Mouse (Mus musculus): ENCODE measurements at regions not wholly inside any gene's neighbourhood (a gene's known extent, or its start where the extent isn't known, plus 50 kb on each side); places are given as distances from the start of the nearest gene placed in this dataset.

GRCm38 (mm10) chr17:45815341-45815740 lies 81.7 kb upstream of the 1600014C23Rik start:
- no peak for TF ChIP-seq CTCF (conservative IDR thresholded peaks at IDR 0.05 in 1 of 2, IDR thresholded peaks at IDR 0.05 in 1 of 2; ENCODE audit: low read depth in 2 of 2, low read length in 2 of 2)
- TF ChIP-seq MYC (IDR thresholded peaks at IDR 0.05; ENCODE audit: low read depth, low read length), result no peak
- no peak for TF ChIP-seq TCF12 (IDR thresholded peaks at IDR 0.05; ENCODE audit: low read depth, low read length)
- no peak for TF ChIP-seq POLR2A (IDR thresholded peaks at IDR 0.05; ENCODE audit: low read depth, low read length)
- no peak for TF ChIP-seq IRF4 (IDR thresholded peaks at IDR 0.05; ENCODE audit: low read depth, low read length)
- TF ChIP-seq POLR2AphosphoS2 (IDR thresholded peaks at IDR 0.05; ENCODE audit: low read depth, low read length), result no peak
- TF ChIP-seq ZNF384 (IDR thresholded peaks at IDR 0.05; ENCODE audit: low read depth, low read length), result no peak
- no peak for TF ChIP-seq BHLHE40 (IDR thresholded peaks at IDR 0.05; ENCODE audit: low read depth, low read length)
- TF ChIP-seq MXI1 (IDR thresholded peaks at IDR 0.05; ENCODE audit: low read depth, low read length), result no peak
- TF ChIP-seq EP300 (IDR thresholded peaks at IDR 0.05; ENCODE audit: low read length), result no peak

Data from CH12.LX (cell line).